Mouse (Mus musculus) neural tube, embryonic 10.5 days (tissue): ENCODE measurements around the gene Lnx1.
A peak's percentile ranks its signal among the peaks of the same experiment; 100 is the strongest.

Source experiments
- DNase-seq: peaks from one replicate; pipeline ENCODE4 v3.0.0-alpha.2; 2017; ENCODE audit warnings: low spot score; ENCODE audit errors: extremely low spot score

Lnx1 gene

GRCm38 (mm10) chr5:74702766-74703165 is at the start of gene Lnx1:
Lnx1 (minus strand) TSS chr5:74702912.
- DNase-seq = no peak

DNA sequence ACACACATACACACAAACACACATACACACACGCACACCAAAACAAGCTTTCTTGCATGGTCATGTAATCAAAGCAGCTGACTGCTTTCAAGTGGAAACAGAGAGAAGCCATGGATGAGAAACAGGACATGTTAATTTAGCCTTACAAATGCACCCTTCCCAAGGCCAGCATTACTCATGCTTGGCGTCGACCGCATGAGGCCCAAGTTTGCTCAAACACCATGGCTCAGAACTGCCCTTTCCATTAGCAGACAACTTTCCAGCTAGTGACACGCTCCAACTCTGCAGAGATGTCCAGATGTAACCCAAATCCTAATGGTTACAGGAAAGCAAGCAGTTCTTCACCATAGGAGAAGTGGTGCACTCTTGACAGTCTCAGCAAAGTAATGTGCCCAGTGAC is 47.8 kb upstream of the Lnx1 start:
- no peak for DNase-seq

DNA sequence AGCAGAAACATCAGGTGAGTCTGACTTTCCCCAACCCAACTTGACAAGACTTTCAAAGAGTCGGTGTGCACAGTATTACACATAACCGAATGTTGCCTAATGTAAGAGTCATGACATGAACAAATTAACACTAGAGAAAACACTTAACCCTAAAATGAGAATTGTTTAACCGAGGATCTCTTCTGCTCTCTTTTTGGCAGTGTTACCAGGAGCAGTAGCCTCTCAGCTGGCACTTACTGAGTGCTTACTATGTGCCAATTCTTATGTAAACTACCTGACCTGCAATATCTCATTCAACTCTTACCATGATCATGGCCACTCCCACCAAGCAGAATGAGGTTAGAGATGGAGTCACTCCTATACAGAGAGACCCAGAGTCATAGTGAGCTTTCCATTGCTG is 44.8 kb upstream of the Lnx1 start:
- DNase-seq = no peak

DNA sequence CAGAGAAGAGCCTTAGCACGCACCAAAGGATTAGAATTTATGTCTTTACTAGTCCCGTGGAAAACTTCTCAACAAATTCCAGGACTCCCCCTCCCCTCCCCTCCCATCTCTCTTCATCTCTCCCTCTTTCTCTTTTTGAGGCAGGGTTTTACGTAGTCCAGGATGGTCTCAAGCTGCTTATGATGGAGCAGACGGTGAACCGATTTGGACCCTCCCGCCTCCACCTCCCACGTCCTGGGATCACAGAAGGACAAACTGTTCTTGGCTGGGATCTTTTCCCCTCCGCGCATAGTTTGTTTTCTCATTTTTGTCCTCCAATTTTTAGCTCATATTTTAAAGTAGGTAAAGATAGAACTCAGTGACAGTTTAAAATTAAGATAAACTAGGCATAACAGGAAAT is 38.2 kb upstream of the Lnx1 start:
- no peak for DNase-seq

DNA sequence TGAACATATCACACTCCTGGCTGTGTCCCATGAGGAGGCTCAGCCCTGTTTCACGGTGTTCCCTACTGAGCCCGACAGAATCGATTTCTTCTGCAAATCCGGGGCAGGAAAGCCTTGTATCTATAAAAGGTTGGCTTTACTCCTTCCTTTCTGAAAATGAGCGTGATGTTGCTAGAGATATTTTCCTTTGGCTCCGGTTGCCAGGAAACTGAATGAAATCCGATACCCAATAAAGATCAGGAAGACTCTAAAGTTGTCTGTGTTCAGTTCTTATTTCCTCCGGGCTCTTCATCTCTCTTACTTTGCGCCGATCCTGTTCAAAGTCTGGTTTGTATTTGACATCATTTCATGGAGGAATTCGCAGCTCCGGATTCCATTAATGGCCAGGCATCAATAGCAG is 36.7 kb upstream of the Lnx1 start:
- no peak for DNase-seq

DNA sequence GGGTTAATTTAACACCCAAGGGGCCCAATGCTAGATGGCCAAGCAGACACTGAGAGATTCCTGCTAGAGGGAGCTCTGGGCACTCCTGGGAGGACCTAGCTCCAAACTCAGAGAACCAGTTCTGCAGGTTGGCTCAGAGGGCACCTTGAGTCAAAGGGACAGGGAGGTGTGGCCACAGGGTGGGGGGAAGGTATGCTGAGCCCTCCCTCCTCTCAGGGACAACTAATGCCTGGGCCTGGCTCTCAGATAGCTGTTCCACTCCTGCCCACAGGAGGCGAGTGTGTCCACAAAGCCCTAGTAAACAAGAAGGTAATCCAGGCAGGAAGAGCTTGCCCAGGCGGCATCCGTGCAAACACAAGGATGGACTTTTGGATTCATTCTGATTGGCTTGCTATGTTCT is 35.6 kb upstream of the Lnx1 start:
- no peak for DNase-seq

GRCm38 (mm10) chr5:74733885-74734558 is 31.3 kb upstream of the Lnx1 start:
- no peak for DNase-seq

DNA sequence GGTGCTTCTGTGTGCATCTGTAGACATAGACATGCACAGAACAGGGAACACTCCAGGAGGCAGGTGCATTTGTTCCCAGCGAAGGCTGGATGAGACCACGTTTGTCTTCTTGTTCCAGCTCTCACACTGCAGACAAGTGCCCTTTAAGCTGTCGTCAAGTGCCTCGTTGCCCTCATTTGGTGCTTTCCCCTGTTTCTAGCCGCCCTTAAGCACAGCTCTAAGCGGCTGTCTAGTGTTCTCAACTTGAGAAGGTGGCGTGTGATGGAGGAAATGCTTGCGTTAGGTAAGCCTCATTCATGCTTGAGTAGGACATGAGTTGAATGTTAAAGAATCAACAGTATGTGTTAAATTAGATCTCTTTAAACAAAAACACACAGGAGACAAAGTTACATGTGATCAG is 29.9 kb upstream of the Lnx1 start:
- no peak for DNase-seq

DNA sequence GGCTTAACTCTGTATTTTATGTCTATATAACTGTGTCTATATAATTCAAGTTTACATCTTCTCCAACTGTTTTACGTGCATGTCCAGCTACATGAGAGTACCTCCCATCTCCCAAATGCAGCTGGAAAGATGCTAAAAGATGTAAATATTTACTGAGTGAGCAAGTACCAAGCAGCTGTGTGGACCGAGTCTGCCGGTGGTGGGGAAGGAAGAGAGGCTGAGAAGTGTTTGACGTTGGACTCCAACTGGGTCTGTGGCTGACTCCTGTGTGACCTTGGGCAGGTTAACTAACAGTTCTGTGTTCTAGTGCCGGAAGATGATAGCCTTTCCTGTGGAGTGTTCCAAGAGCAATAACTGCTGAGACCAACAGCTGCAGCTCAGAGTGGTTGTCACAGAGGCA is 27.9 kb upstream of the Lnx1 start:
- no peak for DNase-seq

DNA sequence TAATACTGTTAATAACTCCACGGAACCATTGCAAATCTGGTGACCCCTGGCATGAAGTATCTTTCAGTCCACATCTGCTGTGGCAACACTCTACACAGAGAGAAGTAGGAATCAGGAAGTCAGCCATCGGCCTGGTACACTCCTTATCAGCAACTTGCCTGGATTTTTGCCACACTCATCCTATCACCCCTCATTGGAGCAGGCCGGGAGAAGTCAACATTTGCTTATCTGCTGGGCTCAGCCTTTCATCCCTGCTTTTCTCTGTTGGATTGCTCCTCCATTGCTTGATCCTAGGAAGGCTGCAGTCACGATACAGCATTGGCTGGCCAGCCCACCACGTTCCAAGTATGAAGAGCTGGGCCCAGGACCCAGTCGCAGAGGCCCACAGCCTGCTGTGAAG is 26.9 kb upstream of the Lnx1 start:
- DNase-seq = no peak

DNA sequence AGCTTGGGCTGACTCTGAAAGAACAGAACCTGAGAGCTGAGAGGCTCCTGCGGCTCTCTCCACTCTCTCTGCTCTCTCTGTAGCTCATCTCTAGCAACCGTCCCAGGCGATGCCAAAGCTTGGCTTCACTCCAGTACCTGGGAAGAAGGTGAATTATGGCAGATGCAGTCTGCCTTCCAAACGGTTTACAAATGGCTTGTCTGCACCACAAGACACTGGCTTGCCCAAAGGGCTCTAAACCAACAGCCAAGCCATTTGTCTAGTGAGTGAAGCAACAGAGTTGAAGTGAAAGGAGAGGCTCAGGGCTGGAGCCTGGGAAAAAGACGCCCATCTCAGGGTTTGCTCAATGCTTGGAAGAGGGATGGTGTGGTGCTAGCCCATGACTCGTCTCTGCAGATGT is 25.5 kb upstream of the Lnx1 start:
- no peak for DNase-seq

- no peak for DNase-seq
Measured at GRCm38 (mm10) chr5:74727319-74727718, 24.6 kb upstream of the Lnx1 start.

- no peak for DNase-seq
Measured at GRCm38 (mm10) chr5:74725541-74725940, 22.8 kb upstream of the Lnx1 start.

DNA sequence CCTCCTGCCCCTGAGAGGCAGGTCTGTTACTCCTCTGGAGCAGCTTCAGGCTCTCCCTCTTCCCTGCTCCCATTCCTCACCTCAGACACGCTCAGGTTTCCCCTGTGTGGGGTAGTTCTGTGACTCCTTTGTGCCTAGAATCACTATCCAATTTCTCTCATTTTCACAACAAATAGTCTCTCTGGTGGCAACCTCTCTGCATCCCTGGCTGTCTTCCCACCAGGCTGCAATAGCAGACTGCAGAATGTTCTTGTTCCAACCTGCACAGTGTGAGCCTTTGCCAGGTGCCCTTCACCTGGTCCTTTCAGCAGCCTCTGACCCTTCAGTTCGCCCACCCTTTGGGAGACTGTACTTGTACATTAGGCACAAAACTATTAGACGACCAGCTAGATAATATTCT is 19.1 kb upstream of the Lnx1 start:
- no peak for DNase-seq

DNA sequence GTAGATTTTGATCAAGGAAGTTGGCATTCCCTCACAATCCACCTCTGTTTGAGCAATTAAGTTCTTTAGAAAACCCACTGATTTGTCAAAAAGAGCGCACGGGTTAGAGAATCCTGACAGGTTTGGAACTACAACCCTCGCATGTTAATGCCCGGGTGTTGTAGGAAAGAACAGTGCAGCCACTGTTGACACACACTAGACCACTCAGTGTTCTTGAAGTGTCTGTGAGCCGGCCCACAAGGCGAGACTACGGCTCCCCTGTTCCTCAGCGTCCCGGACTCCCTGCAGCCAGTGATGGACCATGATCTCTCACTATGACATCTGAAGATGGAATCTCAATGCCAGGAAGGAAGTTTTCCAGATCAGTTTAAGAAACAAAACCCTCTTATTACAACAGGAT is 17.9 kb upstream of the Lnx1 start:
- no peak for DNase-seq

DNA sequence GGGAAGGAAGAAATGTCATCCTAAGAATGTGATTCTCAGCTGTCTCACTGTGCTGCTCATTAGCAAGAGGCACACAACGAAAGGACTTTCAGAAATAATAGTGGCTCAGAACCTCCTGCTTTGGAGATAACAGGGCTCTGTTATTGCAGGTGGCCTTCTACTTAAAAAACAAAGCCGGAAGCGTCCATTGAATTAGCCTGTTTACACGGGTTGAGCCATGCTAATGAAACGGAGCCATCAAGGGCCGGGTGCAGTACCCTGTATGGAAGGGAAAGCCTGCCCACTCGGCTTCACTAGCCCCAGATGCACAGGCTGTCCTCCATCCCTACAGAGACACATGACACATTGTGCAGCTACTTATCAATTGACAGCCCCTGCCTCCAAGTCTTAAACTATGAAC is 13.5 kb upstream of the Lnx1 start:
- no peak for DNase-seq

- no peak for DNase-seq
Measured at GRCm38 (mm10) chr5:74712811-74713210, 10.1 kb upstream of the Lnx1 start.

DNA sequence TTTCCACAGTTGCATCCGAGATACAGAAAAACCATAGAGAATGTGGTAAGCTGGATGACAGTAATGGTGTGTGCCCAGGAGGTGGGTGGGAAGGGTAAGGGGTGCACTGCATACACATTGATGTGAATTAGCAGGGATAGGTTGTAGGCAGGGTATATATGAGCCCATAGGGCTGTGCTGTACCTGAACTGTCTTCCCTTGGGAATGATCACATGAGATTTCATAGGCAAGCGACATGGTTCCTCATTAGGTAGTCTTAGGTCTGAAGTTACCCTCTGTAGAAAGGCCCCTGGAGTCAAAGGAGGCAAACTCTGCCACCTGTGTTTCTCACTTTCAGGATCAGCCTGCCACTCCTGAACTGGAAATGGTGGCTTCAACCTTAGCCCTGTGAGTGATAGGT is 9.3 kb upstream of the Lnx1 start:
- no peak for DNase-seq

- DNase-seq = no peak
Measured at GRCm38 (mm10) chr5:74711056-74711455, 8.3 kb upstream of the Lnx1 start.

- DNase-seq = no peak
Measured at GRCm38 (mm10) chr5:74710181-74710580, 7.5 kb upstream of the Lnx1 start.

- peak; percentile 76 for DNase-seq
Measured at GRCm38 (mm10) chr5:74704460-74704790, 1.7 kb upstream of the Lnx1 start.

DNA sequence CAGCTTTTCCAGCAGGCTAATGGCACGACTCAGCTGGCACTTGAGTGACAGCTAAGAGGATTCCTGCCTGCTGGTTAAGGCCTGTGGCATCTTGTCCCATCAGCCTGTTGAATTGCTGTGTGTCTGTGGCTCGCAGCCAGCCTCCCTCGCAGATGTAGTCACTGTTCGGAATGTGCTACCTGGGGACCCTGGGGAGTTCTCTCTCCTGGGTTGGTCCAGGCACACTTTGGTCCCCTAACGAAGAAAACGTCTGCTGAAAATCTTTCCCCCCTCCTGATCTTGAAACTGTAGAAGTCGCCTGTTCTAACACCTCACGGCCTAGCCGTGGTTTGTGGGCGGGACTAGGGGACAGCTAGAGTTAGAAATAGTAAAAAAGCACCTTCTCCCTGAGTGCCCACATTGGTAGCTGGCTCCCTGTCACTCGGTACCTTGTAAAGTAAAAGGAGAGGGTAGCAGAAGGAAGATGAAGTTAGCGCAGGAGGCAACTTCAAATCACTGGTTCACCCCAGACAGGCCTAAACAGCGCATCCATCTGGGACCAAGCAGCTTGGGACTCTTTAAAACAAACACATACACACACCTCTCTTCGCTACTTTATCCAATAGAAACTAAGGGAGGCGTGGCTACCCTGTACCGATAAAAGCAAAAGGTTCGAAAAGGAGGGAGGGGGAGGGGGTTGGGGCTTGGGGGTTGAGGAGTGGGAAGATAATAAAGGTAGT is 1.2 kb upstream of the Lnx1 start:
- no peak for DNase-seq

GRCm38 (mm10) chr5:74700918-74701317 is 1.8 kb downstream of the Lnx1 start:
- no peak for DNase-seq
